Mouse (Mus musculus): ENCODE results near the gene Hdac7. TPM values are rescaled to one million over a fixed set of nuclear protein-coding genes. Genes with fewer than 3 reads are reported as not detected.

Gene Hdac7
- total and polyA plus RNA-seq, 2 experiments from 2014 or later, result 23.7 to 28.6 TPM

GRCm38 (mm10) chr15:97847285-97847684, 3.0 kb upstream of the Hdac7 start:
- Histone ChIP-seq H3K4me1 (ENCODE audit: insufficient read depth, low read length) (no peaks in the 10 kb centered on the region), H3K4me3 (ENCODE audit: low read length) (no peak overlapping the region), H3K27me3 (ENCODE audit: insufficient read depth, low read length) (no peaks in the 10 kb centered on the region), H3K36me3 (ENCODE audit: insufficient read depth, low read length) (no peaks in the 10 kb centered on the region), H3K27ac (no peak overlapping the region), H3K9ac (replicated peaks; ENCODE audit: low read length) (no peak overlapping the region), H3K9me3 (ENCODE audit: low read length) (no peaks in the 10 kb centered on the region), H3K4me2 (ENCODE audit: low read depth, low read length) (no peak overlapping the region)
- 91% methylated on average over 4 of the region's 4 CpGs for WGBS
- TF ChIP-seq CTCF (IDR thresholded peaks at IDR 0.05; ENCODE audit: low read depth), result no peak
- ATAC-seq, result no peak
- no peak for DNase-seq (ENCODE audit: low spot score)

GRCm38 (mm10) chr15:97846121-97846882, 2.0 kb upstream of the Hdac7 start:
- TF ChIP-seq CTCF (IDR thresholded peaks at IDR 0.05; ENCODE audit: low read depth), result no peak
- H3K4me1 ChIP-seq (ENCODE audit: insufficient read depth, low read length), result no peaks in the 10 kb centered on the region
- no peak overlapping the region for H3K4me2 ChIP-seq (ENCODE audit: low read depth, low read length)
- ATAC-seq (no peak), DNase-seq (ENCODE audit: low spot score) (no peak)
- H3K9me3 ChIP-seq (ENCODE audit: low read length), result no peaks in the 10 kb centered on the region
- H3K27ac ChIP-seq, result no peak overlapping the region
- 91% methylated on average over 11 of the region's 11 CpGs for WGBS
- H3K27me3 ChIP-seq (ENCODE audit: insufficient read depth, low read length), result no peaks in the 10 kb centered on the region
- no peak overlapping the region for H3K9ac ChIP-seq (replicated peaks; ENCODE audit: low read length)
- no peaks in the 10 kb centered on the region for H3K36me3 ChIP-seq (ENCODE audit: insufficient read depth, low read length)
- no peak overlapping the region for H3K4me3 ChIP-seq (ENCODE audit: low read length)

- no peaks in the 10 kb centered on the region for H3K36me3 ChIP-seq (ENCODE audit: insufficient read depth, low read length)
These were observed 1.1 kb downstream of the Hdac7 start for GRCm38 (mm10) chr15:97843247-97843651.

GRCm38 (mm10) chr15:97842058-97842457, 2.2 kb downstream of the Hdac7 start:
- no peak overlapping the region for H3K27ac ChIP-seq
- H3K4me2 ChIP-seq (ENCODE audit: low read depth, low read length), result no peak overlapping the region
- no peak overlapping the region for H3K4me3 ChIP-seq (ENCODE audit: low read length)
- ATAC-seq, result no peak
- 0 out of 2 replicates have a peak, but pooled peaks cover 8% of the 10 kb centered on the region for H3K4me1 ChIP-seq (ENCODE audit: insufficient read depth, low read length)
- DNase-seq (ENCODE audit: low spot score), result no peak
- no peaks in the 10 kb centered on the region for H3K9me3 ChIP-seq (ENCODE audit: low read length)
- no peaks in the 10 kb centered on the region for H3K27me3 ChIP-seq (ENCODE audit: insufficient read depth, low read length)
- no peaks in the 10 kb centered on the region for H3K36me3 ChIP-seq (ENCODE audit: insufficient read depth, low read length)
- WGBS, result 88% methylated on average over 6 of the region's 6 CpGs
- TF ChIP-seq CTCF (IDR thresholded peaks at IDR 0.05; ENCODE audit: low read depth), result no peak
- H3K9ac ChIP-seq (replicated peaks; ENCODE audit: low read length), result no peak overlapping the region

More at GRCm38 (mm10) chr15:97843247-97843651, 1.1 kb downstream of the Hdac7 start:
- Histone ChIP-seq H3K9me3 (ENCODE audit: low read length) (no peaks in the 10 kb centered on the region), H3K27me3 (ENCODE audit: insufficient read depth, low read length) (no peaks in the 10 kb centered on the region), H3K4me3 (ENCODE audit: low read length) (no peak overlapping the region), H3K27ac (no peak overlapping the region), H3K4me1 (ENCODE audit: insufficient read depth, low read length) (0 out of 2 replicates have a peak, but pooled peaks cover 3% of the 10 kb centered on the region), H3K4me2 (ENCODE audit: low read depth, low read length) (no peak overlapping the region), H3K9ac (replicated peaks; ENCODE audit: low read length) (no peak overlapping the region)
- ATAC-seq, result no peak
- DNase-seq (ENCODE audit: low spot score), result no peak
- 86% methylated on average over 7 of the region's 7 CpGs for WGBS
- TF ChIP-seq CTCF (IDR thresholded peaks at IDR 0.05; ENCODE audit: low read depth), result no peak

GRCm38 (mm10) chr15:97841383-97841782, 2.9 kb downstream of the Hdac7 start:
- Histone ChIP-seq H3K36me3 (ENCODE audit: insufficient read depth, low read length) (no peaks in the 10 kb centered on the region), H3K9me3 (ENCODE audit: low read length) (no peaks in the 10 kb centered on the region), H3K27ac (no peak overlapping the region), H3K4me2 (ENCODE audit: low read depth, low read length) (no peak overlapping the region), H3K27me3 (ENCODE audit: insufficient read depth, low read length) (no peaks in the 10 kb centered on the region), H3K9ac (replicated peaks; ENCODE audit: low read length) (no peak overlapping the region), H3K4me1 (ENCODE audit: insufficient read depth, low read length) (0 out of 2 replicates have a peak, but pooled peaks cover 8% of the 10 kb centered on the region), H3K4me3 (ENCODE audit: low read length) (no peak overlapping the region)
- no peak for ATAC-seq
- WGBS, result 96% methylated on average over 6 of the region's 6 CpGs
- TF ChIP-seq CTCF (IDR thresholded peaks at IDR 0.05; ENCODE audit: low read depth), result no peak
- no peak for DNase-seq (ENCODE audit: low spot score)

- ATAC-seq (no peak), DNase-seq (ENCODE audit: low spot score) (no peak)
- Histone ChIP-seq H3K9ac (replicated peaks; ENCODE audit: low read length) (no peak overlapping the region), H3K27ac (no peak overlapping the region; the same call in 1 of the 2 replicates), H3K36me3 (ENCODE audit: insufficient read depth, low read length) (no peaks in the 10 kb centered on the region), H3K4me3 (ENCODE audit: low read length) (no peak overlapping the region), H3K4me2 (ENCODE audit: low read depth, low read length) (no peak overlapping the region), H3K4me1 (ENCODE audit: insufficient read depth, low read length) (0 out of 2 replicates have a peak, but pooled peaks cover 8% of the 10 kb centered on the region), H3K9me3 (ENCODE audit: low read length) (no peaks in the 10 kb centered on the region), H3K27me3 (ENCODE audit: insufficient read depth, low read length) (no peaks in the 10 kb centered on the region)
- TF ChIP-seq CTCF (IDR thresholded peaks at IDR 0.05; ENCODE audit: low read depth), result peak; percentile 55
- 81% methylated on average over 1 of the region's 1 CpGs for WGBS
These were observed 3.5 kb downstream of the Hdac7 start for GRCm38 (mm10) chr15:97840781-97841180.

- H3K9me3 ChIP-seq (ENCODE audit: low read length), result no peaks in the 10 kb centered on the region
- peak; percentile 62 for DNase-seq (ENCODE audit: low spot score)
- 0 out of 2 replicates have a peak, but pooled peaks cover 8% of the 10 kb centered on the region for H3K4me1 ChIP-seq (ENCODE audit: insufficient read depth, low read length)
- no peak overlapping the region for H3K4me3 ChIP-seq (ENCODE audit: low read length)
- TF ChIP-seq CTCF (IDR thresholded peaks at IDR 0.05; ENCODE audit: low read depth), result no peak
- H3K27me3 ChIP-seq (ENCODE audit: insufficient read depth, low read length), result no peaks in the 10 kb centered on the region
- 36% methylated on average over 3 of the region's 3 CpGs for WGBS
- no peak overlapping the region for H3K9ac ChIP-seq (replicated peaks; ENCODE audit: low read length)
- ATAC-seq, result peak; percentile 50; the same call in 1 of the 2 replicates
- H3K36me3 ChIP-seq (ENCODE audit: insufficient read depth, low read length), result no peaks in the 10 kb centered on the region
- H3K4me2 ChIP-seq (ENCODE audit: low read depth, low read length), result no peak overlapping the region
- peak overlapping the region; percentile 11; the same call in 1 of the 2 replicates for H3K27ac ChIP-seq
These were observed 4.3 kb downstream of the Hdac7 start for GRCm38 (mm10) chr15:97839991-97840455.

Measured in hindbrain, postnatal 0 days (tissue).